Mouse (Mus musculus) testis, adult 2 months (tissue): ENCODE results near the gene Rin3.

Experiments
- CTCF ChIP-seq: fragments of 200-500 bp; IDR thresholded peaks from 2 replicates; pipeline ENCODE4 v1.5.1; 2012; ENCODE audit warnings: low read depth, mild to moderate bottlenecking, inconsistent platforms, low read length, moderate library complexity; ENCODE audit not compliant: control insufficient read depth, insufficient read depth, insufficient replicate concordance
- POLR2A ChIP-seq: fragments of 200-500 bp; IDR thresholded peaks from 2 replicates; pipeline ENCODE4 v1.6.1; 2012; ENCODE audit warnings: low read depth, mild to moderate bottlenecking, inconsistent platforms, low read length, moderate library complexity; ENCODE audit not compliant: control insufficient read depth

DNA sequence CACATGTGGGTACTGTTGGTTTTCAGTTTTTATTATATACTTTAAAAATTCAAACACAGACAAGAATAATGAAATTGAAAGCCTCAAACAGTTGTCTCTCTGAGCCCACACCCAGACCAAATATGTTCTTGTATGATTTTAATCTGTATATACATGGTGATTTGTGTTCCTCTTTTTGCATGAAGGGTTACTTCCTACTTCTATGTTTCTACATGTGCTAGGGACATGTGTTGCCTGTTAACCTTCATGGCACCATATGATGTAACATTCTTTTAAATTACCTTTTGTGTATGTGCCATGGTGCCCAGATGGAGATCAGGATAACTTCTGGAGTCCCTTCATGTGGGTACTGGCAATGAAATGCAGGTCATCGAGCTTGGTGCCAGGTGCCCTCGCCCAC is 7.8 kb downstream of the Rin3 start:
- TF ChIP-seq CTCF (no peak), POLR2A (no peak)
